Comparison of ENCODE assay signal across 25 mouse cellular contexts in genomic region chr7:66048446-66049230, GRCm38 (mm10). TPM values are rescaled to one million over a fixed set of nuclear protein-coding genes. Genes with fewer than 3 reads are reported as not detected.
"Had no signal": no experiment of that assay in that cellular context is flagged by ENCODE, and none has a peak within 500 bp of the region (broad histone marks: within the 10 kb centered on the region; RNA-seq: fewer than 3 reads in every experiment).

No protein-coding gene starts in this region.

- H3K9ac ChIP-seq: liver, postnatal 0 days; lung, embryonic 15.5 days; midbrain, embryonic 12.5 days; midbrain, embryonic 15.5 days; neural tube, embryonic 12.5 days; stomach, embryonic 15.5 days had no signal

- H3K27me3 ChIP-seq: lung, embryonic 15.5 days; midbrain, embryonic 12.5 days; midbrain, embryonic 15.5 days; neural tube, embryonic 12.5 days; stomach, embryonic 15.5 days had no signal

- H3K27ac ChIP-seq: lung, embryonic 15.5 days; macrophage; midbrain, embryonic 12.5 days; midbrain, embryonic 15.5 days; neural tube, embryonic 12.5 days; stomach, embryonic 15.5 days; stomach, postnatal 0 days had no signal

- H3K36me3 ChIP-seq: lung, embryonic 15.5 days; midbrain, embryonic 12.5 days; midbrain, embryonic 15.5 days; neural tube, embryonic 12.5 days; stomach, embryonic 15.5 days had no signal

- H3K9me3 ChIP-seq: lung, embryonic 15.5 days; midbrain, embryonic 12.5 days; midbrain, embryonic 15.5 days; neural tube, embryonic 12.5 days; stomach, embryonic 15.5 days had no signal

- H3K4me3 ChIP-seq: lung, embryonic 15.5 days; megakaryocyte, embryonic 14.5 days; midbrain, embryonic 12.5 days; midbrain, embryonic 15.5 days; neural tube, embryonic 12.5 days; stomach, embryonic 15.5 days had no signal

- H3K4me1 ChIP-seq: lung, embryonic 15.5 days; stomach, embryonic 15.5 days had no signal

- DNase-seq: liver, postnatal 0 days; lung, adult 2 months; lung, postnatal 14 days; lung, postnatal 36 days; right cerebral cortex, postnatal 14 days; thymus, adult 2 months; thymus, postnatal 25 days; thymus, postnatal 4 days had no signal

RNA-seq across cellular contexts. Expression of gene Gm45213, which starts 5.2 kb away (rescaled TPM):
- total RNA-seq: megakaryocyte progenitor cell, adult 5-6 weeks; midbrain, postnatal 0 days; monocyte, adult 5-6 weeks; neutrophil, adult 5-6 weeks had no signal
- polyA plus RNA-seq: liver, postnatal 0 days; lung, adult 2 months; lung, embryonic 15.5 days; lung, postnatal 0 days; macrophage; midbrain, embryonic 12.5 days; midbrain, embryonic 15.5 days; midbrain, postnatal 0 days; neural tube, embryonic 12.5 days; neural tube, embryonic 14.5 days; spleen, adult 2 months; stomach, embryonic 15.5 days; stomach, postnatal 0 days; testis, adult 2 months; thymus, adult 2 months; urinary bladder, adult 2 months had no signal
